Mouse (Mus musculus) adrenal gland, adult 8-10 months (tissue): ENCODE data around the gene Adgb. TPM values are rescaled to one million over a fixed set of nuclear protein-coding genes. Genes with fewer than 3 reads are reported as not detected.

ENCODE experiments used
- DNase-seq: peaks from one replicate; pipeline ENCODE4 v3.0.0; 2022
- total RNA-seq, 4 experiments: library from RNA; stranded (reverse); gene quantifications; 2 replicates each; pipeline ENCODE4 v1.2.4; 2022

Gene Adgb
- total RNA-seq, 4 experiments from 2014 or later = 0.52 to 1.8 (median 1.0) TPM

DNA sequence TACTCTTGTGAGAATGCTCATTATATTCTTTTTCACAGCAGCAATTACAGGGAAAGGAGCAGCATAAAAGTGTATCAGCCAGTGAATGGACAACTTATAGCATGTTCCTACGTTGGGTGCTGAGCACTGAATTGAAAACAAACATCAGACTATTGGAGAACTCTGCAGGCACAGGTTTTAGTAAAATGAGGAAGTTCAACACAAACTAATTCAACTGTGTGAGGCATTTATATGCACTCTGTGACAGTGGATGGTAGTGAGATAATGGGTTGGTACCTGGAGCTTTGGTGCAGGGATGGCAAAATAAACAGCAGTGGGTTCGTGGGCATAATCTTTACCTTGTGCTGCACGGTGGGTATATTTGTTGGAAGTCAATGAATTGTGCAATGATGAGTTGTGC lies 121.6 kb downstream of the Adgb start:
- no peak for DNase-seq

DNA sequence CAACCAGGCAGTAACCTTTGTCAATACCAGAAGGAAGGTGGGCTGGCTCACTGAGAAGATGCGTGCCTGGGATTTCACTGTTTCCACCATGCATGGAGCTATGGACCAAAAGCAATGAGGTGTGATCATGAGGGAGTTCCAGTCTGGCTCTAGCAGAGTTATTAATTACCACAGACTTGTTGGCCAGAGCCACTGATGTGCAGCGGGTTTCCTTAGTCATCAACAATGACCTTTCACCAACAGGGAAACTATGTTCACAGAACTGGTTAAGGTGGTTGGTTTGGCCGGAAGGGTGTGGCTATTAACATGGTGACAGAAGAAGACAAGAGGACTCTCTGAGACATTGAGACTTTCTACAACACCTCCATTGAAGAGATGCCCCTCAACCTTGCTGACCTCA lies 128.2 kb downstream of the Adgb start:
- DNase-seq = no peak

GRCm38 (mm10) chr10:10325560-10325959 lies 146.6 kb downstream of the Adgb start:
- no peak for DNase-seq

DNA sequence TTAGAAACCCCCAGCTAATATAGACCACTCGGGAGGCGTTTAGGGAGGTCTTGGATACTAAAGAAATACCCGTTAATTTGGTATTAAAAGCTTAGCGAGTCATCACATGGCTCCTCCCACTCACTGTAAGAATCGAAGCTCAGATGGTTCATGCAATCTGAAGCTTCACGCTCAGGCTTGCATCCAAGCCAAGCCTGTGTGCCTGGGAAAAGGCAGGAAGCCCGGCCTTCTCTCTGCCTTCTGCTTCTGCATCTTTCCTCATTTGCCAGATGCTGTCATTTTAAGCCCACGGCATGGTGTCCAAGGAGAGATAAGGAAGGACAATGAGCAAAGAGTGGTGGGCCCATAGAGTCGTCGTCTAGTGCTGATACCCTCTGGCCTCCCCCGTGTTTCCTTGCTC lies 149.2 kb downstream of the Adgb start:
- no peak for DNase-seq

DNA sequence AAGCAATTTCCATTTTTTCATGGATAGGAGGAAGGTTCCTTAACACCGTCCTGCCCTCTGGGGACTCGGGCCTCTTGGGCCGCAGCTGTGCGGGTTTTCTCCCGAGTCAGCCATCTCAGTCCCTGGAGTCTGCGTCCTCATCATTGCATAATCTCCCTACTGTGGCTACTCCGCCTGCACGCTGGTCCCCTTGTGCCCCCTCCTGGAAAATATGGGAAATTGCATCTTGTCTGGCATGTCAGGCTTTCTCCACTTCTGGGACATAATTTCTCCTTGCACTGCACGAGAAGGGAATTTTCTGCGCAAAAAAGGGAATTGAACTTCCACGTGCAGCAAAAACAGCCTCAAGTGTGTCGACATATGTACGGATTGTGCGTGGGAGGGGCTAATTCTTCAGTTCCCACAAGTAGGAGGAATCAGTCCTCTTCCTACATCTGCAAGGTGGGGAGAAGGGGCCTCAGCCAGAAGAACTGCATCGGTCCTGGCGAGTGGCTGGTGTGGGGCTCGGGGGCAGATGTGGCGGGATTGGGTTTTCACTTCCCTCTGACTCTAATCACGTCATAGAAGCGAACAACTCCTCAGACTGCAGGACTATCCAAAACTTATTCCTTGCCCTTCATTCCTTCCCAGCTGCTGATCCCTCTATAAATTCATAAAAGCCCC lies 150.9 kb downstream of the Adgb start:
- peak; percentile 75 for DNase-seq

DNA sequence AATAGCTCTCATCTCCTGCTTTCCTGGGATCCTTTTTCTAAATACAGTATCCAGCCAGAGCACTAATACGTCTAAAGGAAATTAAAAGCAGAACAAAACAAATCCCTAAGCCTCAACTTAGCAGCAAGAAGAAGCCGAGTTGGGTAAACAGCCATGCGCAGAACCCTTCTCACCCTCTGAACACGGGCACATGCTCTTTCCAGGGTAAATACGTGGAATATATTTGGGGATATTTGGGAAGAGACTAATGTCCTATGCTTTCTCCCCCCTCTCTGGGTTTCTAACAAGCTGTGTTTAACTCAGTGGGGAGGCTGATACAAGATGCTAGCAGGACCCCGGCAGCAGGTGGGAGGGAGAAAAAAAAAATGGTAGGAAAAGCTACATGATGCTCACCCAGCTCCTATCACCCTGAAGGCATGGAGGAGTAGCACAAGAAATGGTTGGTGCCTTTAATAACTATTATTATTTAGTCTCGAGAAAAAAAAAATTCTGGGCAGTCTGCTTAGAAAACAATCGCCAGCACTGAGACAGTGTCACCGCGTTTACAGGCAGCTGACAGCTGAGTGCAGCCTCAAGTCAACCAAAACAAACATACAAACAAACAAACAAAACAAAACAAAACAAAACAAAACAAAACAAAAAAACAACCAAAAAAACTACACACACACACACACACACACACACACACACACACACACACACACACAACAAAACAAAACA lies 151.6 kb downstream of the Adgb start:
- DNase-seq = no peak

GRCm38 (mm10) chr10:10318086-10318485 lies 154.0 kb downstream of the Adgb start:
- no peak for DNase-seq

DNA sequence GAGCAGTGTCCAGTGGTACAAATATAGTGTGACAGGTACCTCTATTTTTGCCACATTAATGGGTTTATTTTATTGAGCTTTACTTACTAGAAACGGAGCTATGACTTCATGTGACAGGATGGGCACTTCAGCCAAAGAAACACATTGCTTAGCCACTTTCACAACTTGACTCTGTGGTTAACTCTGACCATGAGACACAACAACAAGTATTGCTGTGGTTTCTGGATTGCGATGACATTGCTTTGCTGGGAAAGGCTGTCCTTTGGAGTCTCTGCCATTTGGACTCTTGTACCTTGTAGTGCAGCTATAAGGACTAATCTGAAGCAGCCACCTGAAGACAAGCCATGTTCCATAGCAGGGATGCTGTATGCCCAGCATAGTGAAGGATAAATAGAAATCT lies 156.5 kb downstream of the Adgb start:
- no peak for DNase-seq

- DNase-seq = no peak
Observed at GRCm38 (mm10) chr10:10314521-10314920, 157.6 kb downstream of the Adgb start.

GRCm38 (mm10) chr10:10309877-10310426 lies 162.2 kb downstream of the Adgb start:
- DNase-seq = no peak

- no peak for DNase-seq
Observed at GRCm38 (mm10) chr10:10309056-10309455, 163.1 kb downstream of the Adgb start.

DNA sequence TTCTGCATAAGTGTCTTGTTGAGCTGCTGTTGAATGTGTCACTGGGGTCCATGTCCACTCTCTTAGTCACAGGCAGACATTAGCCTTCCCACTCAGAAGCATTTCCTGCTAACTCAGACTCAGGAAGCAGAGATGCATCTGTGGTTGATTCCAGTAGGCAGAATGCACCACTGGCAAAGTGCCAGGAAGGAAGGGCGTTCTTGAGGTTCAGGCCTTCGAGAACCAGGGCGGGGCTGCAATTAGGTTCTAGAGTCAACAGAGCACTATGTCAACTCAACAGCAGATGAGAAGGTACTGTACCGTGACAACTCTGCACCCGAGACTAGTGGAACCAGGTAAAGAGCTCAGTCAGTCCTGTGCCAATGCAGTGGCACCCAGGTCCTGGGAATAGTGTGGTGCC lies 164.7 kb downstream of the Adgb start:
- DNase-seq = no peak

GRCm38 (mm10) chr10:10304370-10304769 lies 167.8 kb downstream of the Adgb start:
- DNase-seq = no peak

- DNase-seq = no peak
Observed at GRCm38 (mm10) chr10:10301692-10302091, 170.4 kb downstream of the Adgb start.

GRCm38 (mm10) chr10:10300915-10301439 lies 171.1 kb downstream of the Adgb start:
- DNase-seq = no peak

DNA sequence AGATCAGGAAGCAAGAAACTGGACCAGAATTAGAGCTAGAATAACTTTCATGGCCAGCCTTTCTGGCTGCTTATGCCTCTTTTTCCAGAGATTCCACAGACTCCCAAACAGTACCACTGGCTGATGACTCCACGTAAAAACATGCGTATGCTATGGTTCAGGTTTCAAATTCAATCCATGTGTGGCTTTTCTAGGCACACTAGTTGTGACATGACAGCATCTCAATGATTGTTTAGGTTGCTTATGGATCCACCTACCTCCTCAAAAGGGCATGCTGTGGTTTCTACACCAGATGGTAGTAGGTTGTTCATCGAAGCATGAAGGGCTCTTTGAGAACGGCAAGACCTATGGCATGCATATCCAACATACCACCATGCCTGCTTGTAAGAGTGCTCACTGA lies 172.1 kb downstream of the Adgb start:
- DNase-seq = no peak

DNA sequence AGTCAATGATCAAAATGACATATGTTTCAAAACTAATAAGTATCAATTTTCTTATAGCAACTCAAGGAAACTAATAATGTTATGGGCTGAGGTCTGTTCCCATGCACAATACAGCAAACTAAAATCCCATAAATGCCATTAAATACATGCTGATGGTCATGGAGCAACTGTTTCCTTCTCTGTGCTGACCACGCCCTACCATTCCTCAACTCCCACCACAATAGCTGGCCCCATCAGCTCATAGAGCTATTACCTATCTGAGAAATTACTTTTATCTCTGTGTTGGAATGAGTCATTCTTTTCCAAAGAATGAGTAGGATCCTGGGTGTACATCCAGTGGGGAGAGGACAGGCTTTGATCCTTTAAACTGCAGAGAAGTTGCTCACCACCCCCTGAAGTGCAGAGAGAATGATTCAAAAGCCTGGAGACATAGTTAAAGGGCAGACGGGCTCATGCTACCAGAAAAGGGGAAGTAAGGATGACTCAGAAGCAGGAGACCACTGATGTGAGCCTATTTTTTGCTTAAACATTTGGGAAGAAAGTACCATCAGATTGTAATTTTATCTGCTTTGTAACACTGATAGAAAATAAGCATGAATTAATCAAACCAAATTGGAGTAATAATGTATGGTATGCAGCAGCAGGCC lies 184.8 kb downstream of the Adgb start:
- no peak for DNase-seq

Other genes with a start within 250 kb of the Adgb start
- gene Rab32, start 85.9 kb upstream of the Adgb start, total RNA-seq = 1 to 10 TPM; 5.1 to 9.8 (median 7.1) TPM
- gene Gm10944, start 209.0 kb upstream of the Adgb start, total RNA-seq = not detected